Mouse (Mus musculus): Measurements from ENCODE around the gene Zim1. TPM values are rescaled to one million over a fixed set of nuclear protein-coding genes. Genes with fewer than 3 reads are reported as not detected.
A peak's percentile ranks its signal among the peaks of the same experiment; 100 is the strongest.

The Zim1 gene
- 1.1 and 1.5 TPM in 2 replicates for polyA plus RNA-seq (2016; fragmentation: Nextera tagmentation; extraction: Ambion mirVana)

DNA sequence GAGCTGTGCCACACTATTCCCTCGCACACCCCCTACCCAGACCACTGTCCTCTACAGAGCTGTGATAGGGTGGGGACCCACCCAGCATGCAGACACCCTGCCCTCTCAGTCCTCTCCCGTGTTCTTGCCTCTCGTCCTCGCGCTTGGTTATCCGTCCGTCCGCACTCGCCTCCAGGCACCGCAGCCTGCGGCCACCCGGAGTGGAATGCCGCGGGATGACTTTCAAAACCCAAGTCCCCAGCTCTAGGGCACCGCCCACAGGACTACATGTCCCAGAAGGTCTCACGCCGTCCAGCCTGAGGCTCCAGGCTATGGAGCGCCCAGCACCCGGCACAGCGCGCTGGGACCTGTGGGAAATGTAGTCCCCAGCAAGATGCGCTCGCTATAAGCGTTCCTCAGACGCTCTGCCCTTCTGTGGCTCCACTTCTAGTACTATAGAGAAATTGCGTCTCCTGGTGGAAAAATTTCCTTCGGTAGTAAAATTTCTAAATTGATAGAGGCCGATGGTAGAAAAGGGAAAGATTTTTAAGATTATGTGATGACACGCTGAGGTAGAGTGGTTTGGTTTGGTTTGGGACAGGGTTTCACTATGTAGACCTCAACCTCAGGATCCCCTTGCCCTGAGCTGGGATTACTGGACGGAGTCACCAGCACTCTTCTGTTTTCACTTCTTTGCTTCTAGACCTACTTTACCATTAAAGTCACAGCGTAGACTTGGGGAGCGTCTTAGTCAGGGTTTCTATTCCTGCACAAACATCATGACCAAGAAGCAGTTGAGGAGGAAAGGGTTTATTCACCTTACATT lies at the start of gene Zim1:
Gene Zim1 (minus strand): TSS at position 210 of the 805 bp plus-strand sequence.
- Histone ChIP-seq H3K36me3 (no peaks in the 10 kb centered on the region), H3K4me2 (replicated peaks) (peak within 1 kb of the TSS; percentile 73), H3K9ac (no peak within 1 kb of the TSS), H3K4me1 (no peaks in the 10 kb centered on the region), H3K9me3 (no peaks in the 10 kb centered on the region), H3K27me3 (replicated peaks) (no peaks in the 10 kb centered on the region), H3K4me3 (peak within 1 kb of the TSS; percentile 41), H3K27ac (no peak within 1 kb of the TSS)
- peak; percentile 100 for ATAC-seq (ENCODE audit: low FRiP score, low read depth)
- WGBS, result 11% methylated on average over 32 of the region's 32 CpGs

- Histone ChIP-seq H3K36me3 (no peaks in the 10 kb centered on the region), H3K27ac (no peak overlapping the region), H3K4me3 (no peak overlapping the region), H3K4me1 (no peaks in the 10 kb centered on the region), H3K4me2 (replicated peaks) (no peak overlapping the region), H3K27me3 (replicated peaks) (no peaks in the 10 kb centered on the region), H3K9me3 (no peaks in the 10 kb centered on the region), H3K9ac (no peak overlapping the region)
- 70% methylated on average over 10 of the region's 10 CpGs for WGBS
- ATAC-seq (ENCODE audit: low FRiP score, low read depth), result no peak
Observed at GRCm38 (mm10) chr7:6744281-6744904, 48.1 kb upstream of the Zim1 start.

DNA sequence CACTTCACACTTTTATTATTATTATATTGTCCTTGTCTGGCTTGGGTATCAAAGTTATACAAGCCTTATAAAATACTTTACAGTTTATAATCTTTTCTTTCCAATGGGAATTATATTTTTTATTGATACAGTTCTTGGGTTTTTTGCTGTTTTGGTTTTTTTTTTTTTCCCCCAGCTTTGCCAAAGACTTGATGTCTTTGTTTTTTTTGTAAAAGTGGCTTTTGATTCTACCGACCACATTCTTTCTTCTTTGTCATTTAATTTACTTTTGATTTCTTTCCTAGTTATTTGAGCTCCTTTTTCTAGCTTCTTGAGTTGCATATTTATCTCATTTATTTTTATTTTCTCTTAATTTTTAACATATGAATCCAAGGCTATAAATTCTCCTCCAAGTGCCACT lies 39.8 kb upstream of the Zim1 start:
- H3K9me3 ChIP-seq, result no peaks in the 10 kb centered on the region
- WGBS, result 81% methylated on average over 1 of the region's 1 CpGs
- no peak overlapping the region for H3K4me2 ChIP-seq (replicated peaks)
- no peaks in the 10 kb centered on the region for H3K4me1 ChIP-seq
- no peak overlapping the region for H3K9ac ChIP-seq
- no peaks in the 10 kb centered on the region for H3K36me3 ChIP-seq
- no peak overlapping the region for H3K4me3 ChIP-seq
- no peak for ATAC-seq (ENCODE audit: low FRiP score, low read depth)
- no peak overlapping the region for H3K27ac ChIP-seq
- no peaks in the 10 kb centered on the region for H3K27me3 ChIP-seq (replicated peaks)

- Histone ChIP-seq H3K9me3 (peaks cover 31% of the 10 kb centered on the region), H3K4me1 (no peaks in the 10 kb centered on the region), H3K4me3 (peak overlapping the region; percentile 53), H3K27ac (no peak overlapping the region), H3K27me3 (replicated peaks) (no peaks in the 10 kb centered on the region), H3K4me2 (replicated peaks) (peak overlapping the region; percentile 58), H3K9ac (peak overlapping the region; percentile 45; the same call in 1 of the 2 replicates), H3K36me3 (no peaks in the 10 kb centered on the region)
- ATAC-seq (ENCODE audit: low FRiP score, low read depth), result no peak
- 50% methylated on average over 4 of the region's 4 CpGs for WGBS
Observed at GRCm38 (mm10) chr7:6731930-6732329, 35.7 kb upstream of the Zim1 start.

DNA sequence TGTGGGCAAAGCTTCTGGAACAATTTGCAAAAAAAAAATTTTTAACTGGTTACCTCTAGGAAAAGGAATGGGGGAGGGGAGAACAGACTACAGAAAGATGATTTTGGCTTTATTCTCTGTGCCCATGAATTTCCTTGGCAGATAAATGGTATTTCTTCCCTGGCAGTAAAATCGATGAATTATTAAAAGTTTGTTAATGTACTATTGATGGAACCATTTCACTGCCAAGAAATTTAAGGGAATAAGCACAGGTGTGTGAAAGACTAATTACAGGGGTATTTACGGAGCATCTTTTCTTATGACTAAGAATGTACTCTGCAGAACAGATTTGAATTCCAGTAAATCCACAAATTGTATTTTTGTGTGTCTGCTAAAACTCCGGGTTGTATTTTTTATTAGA lies 35.1 kb upstream of the Zim1 start:
- Histone ChIP-seq H3K9ac (0 out of 2 replicates have a peak overlapping the region, but pooled peaks have one; percentile 45), H3K9me3 (peaks cover 31% of the 10 kb centered on the region), H3K27ac (no peak overlapping the region), H3K36me3 (no peaks in the 10 kb centered on the region), H3K4me3 (peak overlapping the region; percentile 53), H3K4me1 (no peaks in the 10 kb centered on the region), H3K27me3 (replicated peaks) (no peaks in the 10 kb centered on the region), H3K4me2 (replicated peaks) (peak overlapping the region; percentile 58)
- ATAC-seq (ENCODE audit: low FRiP score, low read depth), result no peak
- WGBS, result 50% methylated on average over 3 of the region's 3 CpGs

- peaks cover 31% of the 10 kb centered on the region for H3K9me3 ChIP-seq
- no peak overlapping the region for H3K27ac ChIP-seq
- H3K4me1 ChIP-seq, result no peaks in the 10 kb centered on the region
- peak overlapping the region; percentile 58 for H3K4me2 ChIP-seq (replicated peaks)
- no peak for ATAC-seq (ENCODE audit: low FRiP score, low read depth)
- H3K36me3 ChIP-seq, result no peaks in the 10 kb centered on the region
- 45% methylated on average over 15 of the region's 15 CpGs for WGBS
- no peaks in the 10 kb centered on the region for H3K27me3 ChIP-seq (replicated peaks)
- H3K4me3 ChIP-seq, result peak overlapping the region; percentile 53
- H3K9ac ChIP-seq, result peak overlapping the region; percentile 56; the same call in 1 of the 2 replicates
Observed at GRCm38 (mm10) chr7:6730801-6731200, 34.6 kb upstream of the Zim1 start.

GRCm38 (mm10) chr7:6730241-6730640 lies 34.0 kb upstream of the Zim1 start, which contains the start of the genes Peg3 and Usp29:
Peg3 (minus strand) TSS chr7:6730431.
Usp29 (plus strand) TSS chr7:6730578.
- WGBS, result 53% methylated on average over 24 of the region's 24 CpGs
- H3K9me3 ChIP-seq, result peaks cover 31% of the 10 kb centered on the region
- H3K4me2 ChIP-seq (replicated peaks), result peak within 1 kb of the TSS; percentile 58
- peak within 1 kb of the TSS; percentile 56 for H3K9ac ChIP-seq
- H3K27me3 ChIP-seq (replicated peaks), result no peaks in the 10 kb centered on the region
- peak within 1 kb of the TSS; percentile 81 for H3K27ac ChIP-seq
- H3K36me3 ChIP-seq, result peaks cover 4% of the 10 kb centered on the region; the same call in 1 of the 2 replicates
- peak within 1 kb of the TSS; percentile 53 for H3K4me3 ChIP-seq
- no peaks in the 10 kb centered on the region for H3K4me1 ChIP-seq
- peak; percentile 44 for ATAC-seq (ENCODE audit: low FRiP score, low read depth)

GRCm38 (mm10) chr7:6729061-6729817 lies 33.0 kb upstream of the Zim1 start:
- Histone ChIP-seq H3K4me3 (peak overlapping the region; percentile 53), H3K9me3 (peaks cover 31% of the 10 kb centered on the region), H3K36me3 (peaks cover 10% of the 10 kb centered on the region; the same call in 1 of the 2 replicates), H3K27ac (peak overlapping the region; percentile 81), H3K27me3 (replicated peaks) (no peaks in the 10 kb centered on the region), H3K9ac (peak overlapping the region; percentile 56), H3K4me1 (no peaks in the 10 kb centered on the region), H3K4me2 (replicated peaks) (peak overlapping the region; percentile 58)
- WGBS, result 51% methylated on average over 37 of the region's 37 CpGs
- peak; percentile 62 for ATAC-seq (ENCODE audit: low FRiP score, low read depth)

- ATAC-seq (ENCODE audit: low FRiP score, low read depth), result peak; percentile 79
- H3K9me3 ChIP-seq, result peaks cover 31% of the 10 kb centered on the region
- peaks cover 10% of the 10 kb centered on the region; the same call in 1 of the 2 replicates for H3K36me3 ChIP-seq
- no peaks in the 10 kb centered on the region for H3K27me3 ChIP-seq (replicated peaks)
- H3K9ac ChIP-seq, result no peak overlapping the region
- H3K27ac ChIP-seq, result peak overlapping the region; percentile 79
- H3K4me3 ChIP-seq, result peak overlapping the region; percentile 23
- peak overlapping the region; percentile 58 for H3K4me2 ChIP-seq (replicated peaks)
- H3K4me1 ChIP-seq, result no peaks in the 10 kb centered on the region
- 52% methylated on average over 19 of the region's 19 CpGs for WGBS
Observed at GRCm38 (mm10) chr7:6728263-6728931, 32.1 kb upstream of the Zim1 start.

DNA sequence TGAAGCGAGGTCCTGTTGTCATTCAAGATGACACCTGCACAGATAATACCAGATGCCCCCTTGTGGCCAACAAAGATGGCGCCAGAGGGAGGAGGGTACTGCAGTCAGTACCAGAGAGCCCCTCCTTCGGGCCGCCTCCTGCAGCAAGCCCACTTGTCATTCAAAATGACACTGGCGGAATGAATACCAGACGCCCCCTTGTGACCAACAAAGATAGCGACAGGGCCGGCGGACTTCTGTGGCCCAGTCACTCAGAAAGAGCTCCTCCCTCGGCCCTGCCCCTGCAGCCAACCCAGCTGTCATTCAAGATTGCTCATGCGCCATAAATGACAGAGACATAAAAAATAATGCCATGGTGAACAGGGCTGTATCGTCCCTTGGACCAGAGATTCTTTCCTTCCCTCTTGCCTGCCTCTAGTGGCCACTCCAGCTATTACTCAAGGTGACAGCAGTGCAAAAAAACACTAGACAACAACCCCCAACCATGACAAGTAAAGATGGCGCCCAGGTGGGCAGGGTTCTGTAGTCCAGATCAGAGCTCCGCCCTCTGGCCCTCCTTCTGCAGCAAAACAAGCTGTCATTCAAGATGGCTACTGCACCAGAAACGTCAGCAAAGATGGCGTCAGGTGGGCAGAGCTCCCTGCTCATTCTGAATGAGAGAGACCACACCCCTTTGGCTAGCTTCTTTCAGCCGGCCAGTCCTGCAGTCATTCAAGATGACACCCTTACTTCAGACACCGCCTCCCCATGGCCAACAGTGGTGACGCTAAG lies 31.3 kb upstream of the Zim1 start:
- Histone ChIP-seq H3K27ac (peak overlapping the region; percentile 79), H3K4me1 (no peaks in the 10 kb centered on the region), H3K9me3 (peaks cover 31% of the 10 kb centered on the region), H3K4me3 (peak overlapping the region; percentile 23), H3K4me2 (replicated peaks) (peak overlapping the region; percentile 49), H3K9ac (no peak overlapping the region), H3K36me3 (peaks cover 10% of the 10 kb centered on the region; the same call in 1 of the 2 replicates), H3K27me3 (replicated peaks) (no peaks in the 10 kb centered on the region)
- ATAC-seq (ENCODE audit: low FRiP score, low read depth), result peak; percentile 57
- 51% methylated on average over 19 of the region's 19 CpGs for WGBS

GRCm38 (mm10) chr7:6709396-6709795 lies 13.1 kb upstream of the Zim1 start:
- H3K36me3 ChIP-seq, result peaks cover 63% of the 10 kb centered on the region
- WGBS, result 95% methylated on average over 15 of the region's 15 CpGs

More at GRCm38 (mm10) chr7:6709396-6709795, 13.1 kb upstream of the Zim1 start:
- H3K27me3 ChIP-seq (replicated peaks), result no peaks in the 10 kb centered on the region
- no peak overlapping the region for H3K9ac ChIP-seq
- H3K9me3 ChIP-seq, result peaks cover 9% of the 10 kb centered on the region; the same call in 1 of the 2 replicates
- H3K27ac ChIP-seq, result no peak overlapping the region
- H3K4me1 ChIP-seq, result no peaks in the 10 kb centered on the region
- no peak overlapping the region for H3K4me2 ChIP-seq (replicated peaks)
- no peak overlapping the region for H3K4me3 ChIP-seq
- no peak for ATAC-seq (ENCODE audit: low FRiP score, low read depth)
